Mouse (Mus musculus) inflammation-experienced regulatory T-cells, adult 6 months (primary cell): Measurements from ENCODE around the gene Anp32a. TPM values are rescaled to one million over a fixed set of nuclear protein-coding genes. Genes with fewer than 3 reads are reported as not detected.

ENCODE experiments used
- ATAC-seq: one replicate; pipeline ENCODE4 v1.8.0; 2017
- polyA plus RNA-seq, 3 experiments: library from polyadenylated mRNA; unstranded; fragments of 100-300 nt; shearing (Covaris generic); gene quantifications; one replicate each; pipeline ENCODE4 v1.2.1; 2017

The Anp32a gene
- polyA plus RNA-seq, 3 experiments from 2014 or later, result 81.5 to 158 (median 100) TPM

DNA sequence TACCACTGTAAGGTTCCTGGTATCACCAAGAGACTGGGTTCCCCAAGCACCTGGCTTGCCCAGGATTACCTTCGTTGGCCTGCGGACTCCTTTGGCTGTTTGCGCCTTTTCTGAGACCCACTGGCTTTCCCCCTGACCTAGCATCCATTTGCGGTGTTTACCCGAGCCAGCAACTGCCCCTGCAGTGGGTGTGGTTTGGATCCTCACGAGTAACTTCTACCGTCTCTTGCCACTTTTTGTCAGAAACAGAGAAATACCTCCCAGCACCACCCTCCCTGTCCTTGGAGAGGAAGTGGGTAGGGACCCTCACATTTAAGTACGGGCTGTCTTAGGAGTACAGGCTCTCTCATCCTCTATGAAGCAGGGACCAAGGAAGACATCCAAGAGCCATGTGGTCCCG, 29.1 kb downstream of the Anp32a start:
- ATAC-seq, result no peak

- no peak for ATAC-seq
Observed at GRCm38 (mm10) chr9:62370648-62371280, 29.7 kb downstream of the Anp32a start.

- ATAC-seq, result no peak
Observed at GRCm38 (mm10) chr9:62371745-62372555, 30.9 kb downstream of the Anp32a start.

DNA sequence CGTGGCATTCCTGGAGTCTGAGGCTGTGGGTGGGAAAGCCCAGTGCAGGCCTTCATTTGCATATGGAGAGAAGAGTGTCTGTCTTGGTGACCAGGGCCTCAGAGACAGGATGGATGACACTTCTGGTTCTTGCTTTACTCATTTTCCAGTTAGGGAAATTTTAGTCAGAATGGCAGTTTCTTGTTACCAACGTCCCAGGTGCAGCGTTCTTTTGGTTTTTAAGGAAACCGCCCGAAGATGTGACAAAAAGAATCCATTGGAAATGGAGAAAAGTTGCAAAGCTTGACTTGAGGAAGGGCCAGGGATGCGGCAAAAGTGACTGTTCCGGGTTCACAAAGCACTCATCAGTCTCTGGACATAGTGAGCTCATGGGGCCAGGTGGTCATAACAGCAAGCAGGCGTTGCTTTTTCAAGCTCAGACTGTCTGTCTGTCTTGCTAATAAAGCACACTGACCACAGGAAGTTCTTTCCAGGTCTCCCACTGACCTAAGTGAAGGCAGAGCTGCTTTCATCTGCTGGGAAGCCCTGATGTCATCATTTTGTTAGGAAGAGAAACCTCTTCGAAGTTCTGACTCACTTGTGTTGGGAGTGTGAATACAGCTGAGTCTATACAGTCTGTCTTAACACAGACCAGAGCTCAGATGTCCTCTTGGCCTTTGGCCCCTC, 31.6 kb downstream of the Anp32a start:
- no peak for ATAC-seq

GRCm38 (mm10) chr9:62373222-62374123, 32.4 kb downstream of the Anp32a start:
- no peak for ATAC-seq

DNA sequence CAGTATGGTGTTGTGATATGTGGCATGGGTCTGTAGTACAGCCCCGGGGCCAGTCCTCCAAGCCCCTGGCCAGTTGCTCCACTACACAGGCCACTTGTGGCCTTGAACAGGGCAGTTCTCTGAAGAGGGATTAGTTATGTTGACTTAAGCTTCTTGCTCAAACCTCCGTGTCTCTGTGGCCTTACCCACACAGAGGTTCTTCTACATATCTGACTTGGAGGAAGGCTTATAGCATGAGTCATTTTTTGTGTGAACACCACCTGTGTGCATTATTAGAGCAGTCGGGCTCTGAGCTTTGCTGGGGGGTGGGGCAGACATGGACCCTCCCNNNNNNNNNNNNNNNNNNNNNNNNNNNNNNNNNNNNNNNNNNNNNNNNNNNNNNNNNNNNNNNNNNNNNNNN, 33.2 kb downstream of the Anp32a start:
- ATAC-seq, result no peak

- no peak for ATAC-seq
Observed at GRCm38 (mm10) chr9:62377897-62378296, 36.8 kb downstream of the Anp32a start.

- no peak for ATAC-seq
Observed at GRCm38 (mm10) chr9:62380351-62380750, 39.3 kb downstream of the Anp32a start.

- ATAC-seq, result no peak
Observed at GRCm38 (mm10) chr9:62381402-62381913, 40.4 kb downstream of the Anp32a start.

DNA sequence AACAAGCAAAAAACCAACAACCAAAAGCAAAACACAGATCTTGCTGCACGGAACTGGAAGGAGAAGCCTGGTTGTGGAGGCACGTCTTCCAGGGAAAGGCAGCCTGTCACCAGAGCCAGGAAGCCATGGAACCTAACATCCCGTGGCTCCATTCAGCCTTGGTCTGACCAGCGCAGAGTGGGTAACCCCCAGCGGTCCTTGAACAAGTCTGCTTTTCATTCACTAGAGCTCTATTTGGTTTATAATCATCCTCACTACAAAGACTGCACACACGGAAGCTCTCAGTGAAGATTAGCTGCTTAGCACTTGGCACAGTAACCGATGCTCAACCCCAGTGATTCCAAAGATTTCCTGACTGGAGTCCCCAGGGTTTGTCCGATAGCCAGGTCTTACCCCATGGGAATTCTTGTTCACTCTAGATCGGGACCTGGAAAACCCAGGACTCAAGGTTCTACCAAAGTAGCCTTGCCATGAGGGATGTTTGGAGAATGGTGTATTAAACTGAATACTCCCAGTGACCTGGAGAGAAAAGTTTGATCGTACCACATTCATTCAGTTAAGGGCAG, 41.5 kb downstream of the Anp32a start:
- ATAC-seq, result no peak

DNA sequence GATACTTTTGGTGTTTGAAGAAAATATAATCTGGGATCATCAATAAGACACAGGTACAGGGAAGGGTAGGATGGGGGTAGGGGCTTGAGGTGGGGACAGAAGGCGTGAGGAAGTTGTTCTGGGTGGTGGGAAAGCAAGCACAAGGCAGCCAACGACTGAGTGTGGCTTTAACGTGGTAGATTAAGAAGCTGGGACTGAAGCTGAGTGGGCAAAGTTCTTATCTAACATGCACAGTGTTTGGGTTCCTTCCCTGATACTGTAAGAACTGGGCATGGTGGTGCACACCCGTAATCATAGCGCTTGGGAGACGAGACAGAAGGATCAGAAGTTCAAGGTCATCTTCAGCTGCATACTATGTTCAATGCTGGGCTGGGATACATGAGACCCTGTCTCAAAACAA, 44.0 kb downstream of the Anp32a start:
- ATAC-seq, result no peak

DNA sequence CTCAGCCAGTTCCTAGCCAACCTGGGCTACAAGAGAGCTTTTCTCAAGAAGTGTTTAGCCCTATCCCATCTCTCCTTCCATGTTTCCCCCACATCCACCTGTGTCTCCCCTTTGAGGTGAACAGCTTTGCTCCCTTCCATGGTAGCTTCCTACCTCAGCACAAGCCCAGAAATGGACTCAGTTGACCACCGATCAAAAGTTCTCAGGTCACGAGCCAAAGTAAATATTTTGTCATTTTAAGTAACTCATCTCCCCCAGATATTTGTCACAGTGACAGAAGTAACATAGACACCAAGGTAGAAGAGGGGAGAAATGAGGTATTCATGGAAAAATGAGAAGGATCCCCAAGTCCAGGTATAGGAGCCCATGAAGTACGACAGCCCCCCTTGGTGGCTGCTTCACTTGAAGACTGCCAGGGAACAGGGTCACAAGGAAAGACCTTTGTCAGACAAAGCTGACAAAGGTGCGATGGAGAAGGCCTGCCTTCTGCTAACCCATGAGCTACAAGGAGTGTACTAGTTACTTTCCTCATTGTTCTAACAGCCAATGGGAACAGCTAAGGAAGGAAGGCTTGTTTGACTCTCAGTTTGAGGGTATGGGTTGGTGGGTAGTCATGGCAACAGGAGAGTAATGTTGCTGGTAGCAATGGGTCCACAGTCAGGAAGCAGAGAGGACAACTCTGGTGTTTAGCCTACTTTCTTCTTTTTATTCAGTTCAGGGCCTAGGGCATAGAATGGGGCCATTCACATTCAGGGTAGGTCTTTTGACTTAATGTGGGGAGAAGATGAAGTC, 44.8 kb downstream of the Anp32a start:
- no peak for ATAC-seq

DNA sequence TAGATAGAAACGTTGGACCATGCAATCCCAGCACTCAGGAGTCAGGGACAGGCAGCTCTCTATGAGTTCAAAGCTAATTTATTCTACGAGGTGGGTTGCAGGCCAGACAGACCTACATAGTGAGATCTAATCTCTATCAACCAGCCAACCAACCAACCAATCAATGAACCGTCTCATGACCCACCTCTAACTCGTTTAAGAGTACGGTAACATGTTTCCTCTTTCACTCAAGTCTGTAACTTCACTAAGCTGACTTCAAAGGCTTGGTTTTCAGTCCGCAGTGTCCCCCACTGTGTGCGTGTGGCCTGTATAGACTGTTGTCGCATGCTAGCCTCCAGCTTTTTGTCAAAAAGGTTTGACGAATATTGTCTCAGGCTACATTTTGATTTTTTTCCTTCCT, 48.6 kb downstream of the Anp32a start:
- no peak for ATAC-seq

DNA sequence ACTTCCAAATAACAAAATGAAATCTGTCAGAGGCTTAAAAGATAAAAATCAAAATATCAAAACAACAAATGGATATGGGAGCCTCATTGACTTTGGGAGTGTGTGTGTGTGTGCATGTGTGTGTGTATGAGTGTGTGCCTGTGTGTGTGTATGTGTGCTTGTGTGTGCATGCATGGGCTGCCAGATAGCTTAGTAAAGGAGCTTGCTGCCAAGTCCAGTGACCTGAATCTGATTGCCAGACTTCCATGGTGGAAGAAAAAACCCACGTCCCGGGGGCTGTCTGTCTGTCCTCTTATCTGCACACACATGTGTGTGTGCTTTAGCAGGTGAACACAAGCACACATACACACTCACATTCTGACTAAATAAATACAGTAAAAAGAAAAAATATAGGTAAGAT, 52.4 kb downstream of the Anp32a start:
- ATAC-seq, result no peak

DNA sequence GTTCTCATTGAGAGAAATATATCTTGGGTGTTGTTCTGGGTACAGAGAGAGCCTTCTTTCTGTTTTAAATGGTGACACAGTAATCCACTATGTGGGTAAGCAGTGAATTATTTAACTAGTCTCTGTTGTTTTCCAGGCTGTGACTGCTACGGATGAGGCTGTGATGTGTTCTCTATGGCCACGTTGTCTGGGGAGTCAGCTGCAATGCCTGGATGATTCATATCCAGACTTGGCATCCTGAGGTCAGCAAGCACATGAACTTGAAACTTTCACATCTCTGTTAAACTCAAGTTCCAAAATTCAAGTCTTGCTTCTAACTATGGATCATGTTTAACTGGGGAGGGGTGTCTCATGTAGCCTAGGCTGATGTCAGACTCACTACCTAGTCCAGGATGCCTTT, 53.1 kb downstream of the Anp32a start:
- ATAC-seq, result no peak

GRCm38 (mm10) chr9:62400531-62401170, 59.6 kb downstream of the Anp32a start:
- ATAC-seq, result no peak

GRCm38 (mm10) chr9:62401589-62401988, 60.5 kb downstream of the Anp32a start:
- no peak for ATAC-seq

DNA sequence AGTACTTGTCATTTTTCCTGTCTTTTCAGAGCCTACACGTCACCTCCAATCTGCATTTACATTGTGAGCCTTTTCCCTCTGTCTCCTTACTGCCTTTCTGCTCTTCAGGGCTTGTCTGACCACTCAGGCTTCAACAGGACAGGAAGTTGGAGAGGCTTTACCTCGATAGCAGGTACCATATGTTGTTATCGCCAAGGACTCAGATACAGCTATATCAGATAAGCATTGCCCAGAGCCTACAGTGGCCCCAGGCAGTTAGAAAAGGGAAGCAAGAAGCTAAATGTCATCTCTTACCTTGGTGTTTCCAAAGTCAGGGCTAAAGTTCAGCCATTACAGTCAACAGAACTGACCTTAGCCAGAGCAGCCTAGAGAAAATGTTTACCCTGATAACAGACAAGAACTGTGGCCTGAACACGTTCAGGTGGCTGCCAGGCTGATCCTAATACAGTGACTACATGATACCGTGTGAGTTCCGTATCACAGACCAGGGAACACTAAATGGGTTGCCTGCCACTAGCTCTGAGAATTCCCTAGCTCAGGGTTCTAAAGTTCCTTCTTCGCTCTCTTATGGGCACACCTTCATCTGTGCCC, 65.4 kb downstream of the Anp32a start:
- no peak for ATAC-seq

- ATAC-seq, result no peak
Observed at GRCm38 (mm10) chr9:62407357-62408146, 66.5 kb downstream of the Anp32a start.
